In genomic region chr4:148837046-148837445, GRCm38 (mm10) we compare ENCODE assay signal across 12 mouse cellular contexts. TPM values are rescaled to one million over a fixed set of nuclear protein-coding genes. Genes with fewer than 3 reads are reported as not detected.
DNase-seq lines count a peak whose midpoint lies in the region; ATAC-seq and TF ChIP-seq lines count a peak whose summit lies in the region.
"Had no signal": no experiment of that assay in that cellular context is flagged by ENCODE, and none has a peak within 500 bp of the region (broad histone marks: within the 10 kb centered on the region; RNA-seq: fewer than 3 reads in every experiment).

No protein-coding gene starts in this region.

- no peak for ATAC-seq in heart, embryonic 15.5 days (replicated peaks; ENCODE audit: insufficient number of reproducible peaks, insufficient read depth, low FRiP score, low read depth)
- ATAC-seq in embryonic facial prominence, embryonic 13.5 days (ENCODE audit: insufficient number of reproducible peaks, insufficient read depth, low FRiP score, low TSS enrichment, low read depth): no peak
- ATAC-seq in limb, embryonic 14.5 days (ENCODE audit: low FRiP score, low read depth): no peak; the same call in 1 of the 2 replicates

- H3K4me2 ChIP-seq in heart, embryonic 15.5 days: no peak overlapping the region
- no peak overlapping the region for H3K4me2 ChIP-seq in embryonic facial prominence, embryonic 13.5 days
- no peak overlapping the region for H3K4me2 ChIP-seq in limb, embryonic 14.5 days (replicated peaks; ENCODE audit: low read depth, low read length, severe bottlenecking)
- H3K4me2 ChIP-seq: limb, embryonic 15.5 days; midbrain, embryonic 12.5 days had no signal

- 59% methylated on average over 9 of the region's 9 CpGs for WGBS in heart, embryonic 15.5 days
- 51% methylated on average over 9 of the region's 9 CpGs for WGBS in embryonic facial prominence, embryonic 13.5 days
- 54% methylated on average over 9 of the region's 9 CpGs for WGBS in limb, embryonic 14.5 days

- H3K4me1 ChIP-seq in heart, embryonic 15.5 days (replicated peaks): peaks cover 62% of the 10 kb centered on the region
- H3K4me1 ChIP-seq in E14TG2a.4 (replicated peaks; ENCODE audit: low read depth, low read length): peaks cover 63% of the 10 kb centered on the region
- peaks cover 45% of the 10 kb centered on the region for H3K4me1 ChIP-seq in embryonic facial prominence, embryonic 13.5 days
- H3K4me1 ChIP-seq in limb, embryonic 14.5 days (ENCODE audit: control insufficient read depth, insufficient read depth, low read length): peaks cover 22% of the 10 kb centered on the region

- H3K9ac ChIP-seq in heart, embryonic 15.5 days: no peak overlapping the region
- no peak overlapping the region for H3K9ac ChIP-seq in embryonic facial prominence, embryonic 13.5 days
- no peak overlapping the region for H3K9ac ChIP-seq in limb, embryonic 14.5 days (ENCODE audit: low read depth, low read length, severe bottlenecking)
- H3K9ac ChIP-seq: limb, embryonic 15.5 days; midbrain, embryonic 12.5 days had no signal

- peak overlapping the region; percentile 74 for H3K27ac ChIP-seq in heart, embryonic 15.5 days
- peak overlapping the region; percentile 35; the same call in 1 of the 2 replicates for H3K27ac ChIP-seq in embryonic facial prominence, embryonic 13.5 days
- H3K27ac ChIP-seq in limb, embryonic 14.5 days (replicated peaks; ENCODE audit: low read depth, low read length): peak overlapping the region; percentile 64
- H3K27ac ChIP-seq: midbrain, embryonic 12.5 days had no signal

- H3K4me3 ChIP-seq in heart, embryonic 15.5 days: no peak overlapping the region
- H3K4me3 ChIP-seq in E14TG2a.4 (replicated peaks; ENCODE audit: low read length): 0 out of 2 replicates have a peak overlapping the region, but pooled peaks have one; percentile 7
- H3K4me3 ChIP-seq in embryonic facial prominence, embryonic 13.5 days: no peak overlapping the region
- no peak overlapping the region for H3K4me3 ChIP-seq in limb, embryonic 14.5 days (replicated peaks; ENCODE audit: low read length)
- H3K4me3 ChIP-seq: limb, embryonic 15.5 days; midbrain, embryonic 12.5 days had no signal

- no peak for TF ChIP-seq POLR2A in limb, embryonic 14.5 days (IDR thresholded peaks at IDR 0.05; ENCODE audit: borderline replicate concordance, extremely low read depth, insufficient read depth, insufficient read length)

- H3K9me3 ChIP-seq in heart, embryonic 15.5 days (replicated peaks): no peaks in the 10 kb centered on the region
- no peaks in the 10 kb centered on the region for H3K9me3 ChIP-seq in E14TG2a.4 (ENCODE audit: low read length)
- no peaks in the 10 kb centered on the region for H3K9me3 ChIP-seq in embryonic facial prominence, embryonic 13.5 days
- no peaks in the 10 kb centered on the region for H3K9me3 ChIP-seq in limb, embryonic 14.5 days (ENCODE audit: control insufficient read depth, low read length)
- H3K9me3 ChIP-seq: limb, embryonic 15.5 days; midbrain, embryonic 12.5 days had no signal

- peaks cover 6% of the 10 kb centered on the region; the same call in 1 of the 2 replicates for H3K36me3 ChIP-seq in heart, embryonic 15.5 days
- no peaks in the 10 kb centered on the region for H3K36me3 ChIP-seq in E14TG2a.4 (ENCODE audit: insufficient read depth, low read length)
- no peaks in the 10 kb centered on the region for H3K36me3 ChIP-seq in embryonic facial prominence, embryonic 13.5 days
- no peaks in the 10 kb centered on the region for H3K36me3 ChIP-seq in limb, embryonic 14.5 days (ENCODE audit: control insufficient read depth, insufficient read depth, low read length)
- H3K36me3 ChIP-seq: limb, embryonic 15.5 days; midbrain, embryonic 12.5 days had no signal

- DNase-seq in heart, postnatal 25 days (ENCODE audit: low spot score): no peak
- peak; percentile 74 for DNase-seq in limb, embryonic 14.5 days (ENCODE audit: low spot score)
- no peak for DNase-seq in c-Kit-positive CD71-positive TER-119-positive erythroid progenitor cells, embryonic 14.5 days (ENCODE audit: low spot score)
- no peak for DNase-seq in adrenal gland, adult 2 months
- no peak for DNase-seq in liver
- DNase-seq: cerebellum, adult 11 months; spleen, adult 18-20 months had no signal

- intact Hi-C loops in heart, postnatal 25 days (cut with DNase I): loop anchor here (5.0 kb wide), 1 partner anchor 40 kb away; no protein-coding TSS in a partner anchor

- no peaks in the 10 kb centered on the region for H3K27me3 ChIP-seq in heart, embryonic 15.5 days
- H3K27me3 ChIP-seq in E14TG2a.4 (ENCODE audit: insufficient read depth, low read length): peaks cover 5% of the 10 kb centered on the region; the same call in 1 of the 2 replicates
- H3K27me3 ChIP-seq in embryonic facial prominence, embryonic 13.5 days: peaks cover 32% of the 10 kb centered on the region
- H3K27me3 ChIP-seq in limb, embryonic 14.5 days (ENCODE audit: control insufficient read depth, insufficient read depth, low read length): no peaks in the 10 kb centered on the region

- no peak for TF ChIP-seq CTCF in E14TG2a.4 (conservative IDR thresholded peaks at IDR 0.05; ENCODE audit: low read length)

RNA-seq across cellular contexts. Expression of gene Casz1, which starts 32.8 kb away (rescaled TPM):
- 20.7 and 22.6 TPM in 2 replicates for polyA plus RNA-seq in heart, embryonic 15.5 days (2015; fragmentation: Nextera tagmentation; extraction: Ambion mirVana)
- total RNA-seq in heart, postnatal 25 days (2021): 10 to 100 TPM; 42.1 to 44.7 TPM
- polyA plus RNA-seq in embryonic facial prominence, embryonic 13.5 days (2015; fragmentation: Nextera tagmentation; extraction: Ambion mirVana): 4.0 and 4.2 TPM in 2 replicates
- 7.4 and 9.2 TPM in 2 replicates for polyA plus RNA-seq in limb, embryonic 14.5 days (2012; rRNA removed)
- polyA plus RNA-seq in limb, embryonic 14.5 days (2014; fragmentation: Nextera tagmentation; extraction: Ambion mirVana): 5.2 and 5.5 TPM in 2 replicates
- 1 to 10 TPM; 4.3 to 7.4 TPM for total RNA-seq in adrenal gland, adult 2 months (2021)
- polyA plus RNA-seq in adrenal gland, adult 2 months (2012; rRNA removed): 5.5 and 7.9 TPM in 2 replicates
